Mouse (Mus musculus) limb, embryonic 14.5 days (tissue): ENCODE data around the gene Slc35g3. TPM values are rescaled to one million over a fixed set of nuclear protein-coding genes. Genes with fewer than 3 reads are reported as not detected.
A peak's percentile ranks its signal among the peaks of the same experiment; 100 is the strongest.

Source experiments
- ATAC-seq: fragments of 200-750 bp; cut with Nextera tagmentation; 2 replicates; pipeline ENCODE4 v1.8.0; 2017; ENCODE audit warnings: low read depth, moderate number of reproducible peaks, moderate TSS enrichment; ENCODE audit not compliant: low FRiP score
- DNase-seq: peaks from one replicate; pipeline ENCODE4 v3.0.0-alpha.2; 2015; ENCODE audit warnings: low spot score
- H3K27ac ChIP-seq: fragments of 300-500 bp; sonication (generic); replicated peaks from 2 replicates; pipeline ENCODE4 v1.5.1; 2014; ENCODE audit warnings: low read depth, mild to moderate bottlenecking, low read length, moderate library complexity, mixed read lengths
- H3K27me3 ChIP-seq: fragments of 300-500 bp; sonication (generic); 2 replicates; pipeline ENCODE4 v1.6.1; 2014; ENCODE audit warnings: low read length, mixed read lengths; ENCODE audit not compliant: control insufficient read depth, insufficient read depth
- H3K36me3 ChIP-seq: fragments of 300-500 bp; sonication (generic); 2 replicates; pipeline ENCODE4 v1.6.1; 2014; ENCODE audit warnings: mild to moderate bottlenecking, low read length, moderate library complexity, mixed read lengths; ENCODE audit not compliant: control insufficient read depth, insufficient read depth
- H3K4me1 ChIP-seq: fragments of 300-500 bp; sonication (generic); 2 replicates; pipeline ENCODE4 v1.6.1; 2014; ENCODE audit warnings: antibody characterized with exemption, low read length, mixed read lengths; ENCODE audit not compliant: control insufficient read depth, insufficient read depth
- H3K4me2 ChIP-seq: fragments of 300-500 bp; sonication (generic); replicated peaks from 2 replicates; pipeline ENCODE4 v1.6.1; 2014; ENCODE audit warnings: low read depth, mild to moderate bottlenecking, low read length, moderate library complexity; ENCODE audit not compliant: severe bottlenecking
- H3K4me3 ChIP-seq: fragments of 300-500 bp; sonication (generic); replicated peaks from 2 replicates; pipeline ENCODE4 v1.5.1; 2014; ENCODE audit warnings: low read length
- H3K9ac ChIP-seq: fragments of 300-500 bp; sonication (generic); 2 replicates; pipeline ENCODE4 v1.6.1; 2014; ENCODE audit warnings: mild to moderate bottlenecking, low read depth, low read length, moderate library complexity; ENCODE audit not compliant: severe bottlenecking
- H3K9me3 ChIP-seq: fragments of 300-500 bp; sonication (generic); 2 replicates; pipeline ENCODE4 v1.6.1; 2016; ENCODE audit warnings: low read length; ENCODE audit not compliant: control insufficient read depth
- POLR2A ChIP-seq: fragments of 200-500 bp; IDR thresholded peaks from 2 replicates; pipeline ENCODE4 v1.8.0; 2012; ENCODE audit warnings: inconsistent platforms, mild to moderate bottlenecking, moderate library complexity, borderline replicate concordance; ENCODE audit not compliant: insufficient read depth, insufficient read length; ENCODE audit errors: extremely low read depth
- WGBS: fragments of 180-500 bp; shearing (Covaris S2); extraction: QIAGEN DNeasy Blood & Tissue Kit; methylation state at CpG from one replicate; pipeline ENCODE4 v1.1.7; 2014; 5-methylcytosine and 5-hydroxymethylcytosine counted together
- polyA plus RNA-seq, 2 experiments: library from polyadenylated mRNA; depleted of rRNA in 1 of 2; stranded (reverse) in 1 of 2; unstranded in 1 of 2; fragments of >200 nt; fragmentation: Nextera tagmentation in 1 of 2; extraction: Ambion mirVana in 1 of 2; gene quantifications; 2 replicates each; pipeline versions ENCODE4 v1.2.1 to v1.2.3; 2012 to 2014

Gene Slc35g3
- polyA plus RNA-seq, 2 experiments = 0.21 to 0.23 TPM

GRCm38 (mm10) chr11:69758090-69758456 lies 3.7 kb downstream of the Slc35g3 start:
- Histone ChIP-seq H3K9ac (peak overlapping the region; percentile 65), H3K4me1 (peaks cover 34% of the 10 kb centered on the region), H3K27me3 (no peaks in the 10 kb centered on the region), H3K4me3 (peak overlapping the region; percentile 56), H3K9me3 (no peaks in the 10 kb centered on the region), H3K4me2 (peak overlapping the region; percentile 73), H3K36me3 (no peaks in the 10 kb centered on the region), H3K27ac (peak overlapping the region; percentile 95)
- WGBS = 1% methylated on average over 26 of the region's 26 CpGs
- peak; percentile 94 for DNase-seq
- TF ChIP-seq POLR2A = no peak
- peak; percentile 85 for ATAC-seq

DNA sequence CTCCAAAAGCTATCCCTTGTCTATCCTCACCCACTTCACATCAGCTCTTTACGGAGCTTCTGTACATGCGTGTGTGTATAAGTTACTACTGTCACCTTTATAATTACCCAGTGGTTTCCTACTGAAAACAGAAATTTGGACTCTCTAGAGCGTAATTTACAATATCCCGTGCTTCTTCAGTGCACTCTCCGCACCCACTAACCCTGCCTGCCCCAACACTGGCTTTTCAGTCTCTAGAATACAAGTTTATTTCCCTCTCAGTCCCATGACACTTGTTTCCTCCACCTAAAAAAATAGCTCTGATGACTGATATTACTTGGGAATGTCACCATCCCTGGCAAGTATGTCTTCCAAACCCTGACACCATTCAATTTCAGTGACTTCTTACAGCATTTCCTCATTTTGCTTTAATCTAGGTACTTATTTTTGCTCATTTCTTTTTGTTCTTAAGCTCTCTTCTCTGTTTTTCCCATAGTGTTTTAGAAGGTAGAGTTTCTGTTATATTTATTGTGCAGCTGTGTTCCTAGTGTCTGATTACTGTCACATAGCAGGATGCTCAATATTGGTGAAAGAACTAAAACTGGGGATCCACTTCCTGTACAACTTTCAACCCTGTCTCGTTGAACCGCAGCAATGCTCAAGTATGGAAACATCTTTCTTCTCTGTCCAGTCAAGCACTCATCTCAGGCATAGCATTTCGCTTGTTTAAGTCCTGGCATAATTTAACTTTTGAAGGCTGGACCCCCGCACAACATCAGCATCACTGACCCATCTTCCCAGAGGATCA lies 4.3 kb downstream of the Slc35g3 start:
- Histone ChIP-seq H3K4me3 (peak overlapping the region; percentile 56), H3K27ac (peak overlapping the region; percentile 95; the same call in 1 of the 2 replicates), H3K9ac (peak overlapping the region; percentile 65), H3K9me3 (no peaks in the 10 kb centered on the region), H3K4me1 (peaks cover 34% of the 10 kb centered on the region), H3K4me2 (peak overlapping the region; percentile 73), H3K36me3 (no peaks in the 10 kb centered on the region), H3K27me3 (no peaks in the 10 kb centered on the region)
- DNase-seq = no peak
- 38% methylated on average over 9 of the region's 9 CpGs for WGBS
- TF ChIP-seq POLR2A = no peak
- ATAC-seq = no peak

GRCm38 (mm10) chr11:69754701-69755100 lies 7.1 kb downstream of the Slc35g3 start:
- Histone ChIP-seq H3K9me3 (no peaks in the 10 kb centered on the region), H3K9ac (no peak overlapping the region), H3K4me2 (0 out of 2 replicates have a peak overlapping the region, but pooled peaks have one; percentile 37), H3K36me3 (no peaks in the 10 kb centered on the region), H3K27me3 (no peaks in the 10 kb centered on the region), H3K4me1 (peaks cover 24% of the 10 kb centered on the region), H3K27ac (no peak overlapping the region), H3K4me3 (no peak overlapping the region)
- 61% methylated on average over 3 of the region's 3 CpGs for WGBS
- DNase-seq = peak; percentile 75
- no peak for TF ChIP-seq POLR2A
- no peak for ATAC-seq

- TF ChIP-seq POLR2A = no peak
- Histone ChIP-seq H3K4me1 (peaks cover 22% of the 10 kb centered on the region), H3K27ac (no peak overlapping the region), H3K27me3 (no peaks in the 10 kb centered on the region), H3K4me3 (no peak overlapping the region), H3K9me3 (no peaks in the 10 kb centered on the region), H3K4me2 (no peak overlapping the region), H3K36me3 (no peaks in the 10 kb centered on the region), H3K9ac (no peak overlapping the region)
- WGBS = 92% methylated on average over 5 of the region's 5 CpGs
- no peak for ATAC-seq
- no peak for DNase-seq
These were observed 7.5 kb downstream of the Slc35g3 start for GRCm38 (mm10) chr11:69754233-69754632.

DNA sequence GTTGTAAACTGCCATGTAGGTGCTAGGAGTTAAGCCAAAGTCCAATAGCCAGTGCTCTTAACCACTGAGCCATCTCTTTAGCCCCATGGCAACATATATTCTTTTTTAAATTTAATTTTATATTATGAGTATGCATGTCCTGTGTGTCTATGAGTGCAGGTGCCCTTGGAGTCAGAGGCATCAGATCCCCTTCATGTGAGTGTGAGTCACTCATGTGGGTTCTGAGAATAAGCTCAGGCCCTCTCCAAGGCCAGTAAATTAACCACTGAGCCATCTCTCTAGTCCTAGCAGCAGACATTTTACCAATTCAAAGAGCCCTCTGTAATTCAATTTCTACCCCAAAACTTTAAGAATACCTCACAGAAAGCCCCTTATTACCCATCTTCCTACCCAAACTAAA lies 9.1 kb downstream of the Slc35g3 start:
- ATAC-seq (no peak), DNase-seq (no peak)
- H3K9ac ChIP-seq = no peak overlapping the region
- H3K27ac ChIP-seq = no peak overlapping the region
- H3K9me3 ChIP-seq = no peaks in the 10 kb centered on the region
- H3K4me3 ChIP-seq = no peak overlapping the region
- peaks cover 1% of the 10 kb centered on the region; the same call in 1 of the 2 replicates for H3K36me3 ChIP-seq
- no peak for TF ChIP-seq POLR2A
- H3K27me3 ChIP-seq = no peaks in the 10 kb centered on the region
- peaks cover 22% of the 10 kb centered on the region for H3K4me1 ChIP-seq
- no peak overlapping the region for H3K4me2 ChIP-seq
